Mouse (Mus musculus) cerebellum, adult 2 months (tissue): ENCODE measurements at regions not wholly inside any gene's neighbourhood (a gene's known extent, or its start where the extent isn't known, plus 50 kb on each side); places are given as distances from the start of the nearest gene placed in this dataset.
"Not testable (repeated sequence)": the region's sequence is repeated elsewhere in the genome, so short reads cannot be mapped to it uniquely, and the experiment has no call there.

Experiments used
- CTCF ChIP-seq: fragments of 200-500 bp; IDR thresholded peaks from 2 replicates; pipeline ENCODE4 v1.5.1; 2011; ENCODE audit warnings: low read depth, mild to moderate bottlenecking, control low read depth, low read length, moderate library complexity, borderline replicate concordance; ENCODE audit not compliant: insufficient read depth
- POLR2A ChIP-seq: fragments of 200-500 bp; IDR thresholded peaks from 2 replicates; pipeline ENCODE4 v1.6.1; 2011; ENCODE audit warnings: low read length, control low read depth, borderline replicate concordance; ENCODE audit not compliant: insufficient read depth

DNA sequence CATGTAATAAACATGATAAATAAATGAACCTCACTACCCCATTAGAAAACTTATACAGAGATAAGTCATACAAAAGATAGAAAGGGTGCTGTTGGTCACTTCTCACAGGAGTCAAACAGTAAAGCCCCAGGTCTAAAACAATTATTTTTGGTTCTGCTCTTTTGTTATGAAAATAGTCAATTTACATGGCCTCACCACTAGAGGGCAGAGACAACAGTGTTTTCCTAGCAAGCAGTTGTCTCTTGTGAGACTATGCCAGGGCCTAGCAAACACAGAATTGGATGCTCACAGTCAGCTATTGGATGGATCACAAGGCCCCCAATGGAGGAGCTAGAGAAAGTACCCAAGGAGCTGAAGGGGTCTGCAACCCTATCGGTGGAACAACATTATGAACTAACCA, 96.3 kb upstream of the 4930550L24Rik start:
- TF ChIP-seq CTCF, POLR2A: not testable (repeated sequence)
